Mouse (Mus musculus) embryonic facial prominence, embryonic 14.5 days (tissue): Measurements from ENCODE around the gene Dab1. TPM values are rescaled to one million over a fixed set of nuclear protein-coding genes. Genes with fewer than 3 reads are reported as not detected.

Source experiments
- ATAC-seq: fragments of 200-750 bp; cut with Nextera tagmentation; 2 replicates; pipeline ENCODE4 v1.8.0; 2017; ENCODE audit warnings: low read depth, moderate number of reproducible peaks, moderate TSS enrichment
- DNase-seq: peaks from one replicate; pipeline ENCODE4 v3.0.0-alpha.2; 2015; ENCODE audit warnings: low spot score
- H3K27ac ChIP-seq: fragments of 300-500 bp; sonication (generic); replicated peaks from 2 replicates; pipeline ENCODE4 v1.5.1; 2014; ENCODE audit warnings: low read depth, mild to moderate bottlenecking, low read length, moderate library complexity
- H3K27me3 ChIP-seq: fragments of 300-500 bp; sonication (generic); replicated peaks from 2 replicates; pipeline ENCODE4 v1.6.1; 2014; ENCODE audit warnings: low read length; ENCODE audit not compliant: control insufficient read depth, insufficient read depth
- H3K36me3 ChIP-seq: fragments of 300-500 bp; sonication (generic); 2 replicates; pipeline ENCODE4 v1.6.1; 2014; ENCODE audit warnings: low read length, mixed read lengths; ENCODE audit not compliant: control insufficient read depth, insufficient read depth
- H3K4me1 ChIP-seq: fragments of 300-500 bp; sonication (generic); 2 replicates; pipeline ENCODE4 v1.6.1; 2014; ENCODE audit warnings: antibody characterized with exemption, low read length; ENCODE audit not compliant: control insufficient read depth, insufficient read depth
- H3K4me2 ChIP-seq: fragments of 300-500 bp; sonication (generic); 2 replicates; pipeline ENCODE4 v1.6.1; 2014; ENCODE audit warnings: low read depth, mild to moderate bottlenecking, low read length, moderate library complexity, mixed read lengths
- H3K4me3 ChIP-seq: fragments of 300-500 bp; sonication (generic); 2 replicates; pipeline ENCODE4 v1.5.1; 2014; ENCODE audit warnings: low read depth, mild to moderate bottlenecking, low read length
- H3K9ac ChIP-seq: fragments of 300-500 bp; sonication (generic); 2 replicates; pipeline ENCODE4 v1.6.1; 2014; ENCODE audit warnings: low read depth, mild to moderate bottlenecking, low read length, moderate library complexity, mixed read lengths
- H3K9me3 ChIP-seq: fragments of 300-500 bp; sonication (generic); 2 replicates; pipeline ENCODE4 v1.6.1; 2016; ENCODE audit warnings: low read length; ENCODE audit not compliant: control insufficient read depth
- WGBS: fragments of 180-500 bp; shearing (Covaris S2); extraction: QIAGEN DNeasy Blood & Tissue Kit; methylation state at CpG from one replicate; pipeline ENCODE4 v1.1.7; 2014; 5-methylcytosine and 5-hydroxymethylcytosine counted together
- polyA plus RNA-seq: library from polyadenylated mRNA; unstranded; fragments of >200 nt; fragmentation: Nextera tagmentation; extraction: Ambion mirVana; gene quantifications from 2 replicates; pipeline ENCODE4 v1.2.1, GENCODE M21; 2014

Gene Dab1
- polyA plus RNA-seq, 1 experiment from 2014 or later, result 7.5 TPM

DNA sequence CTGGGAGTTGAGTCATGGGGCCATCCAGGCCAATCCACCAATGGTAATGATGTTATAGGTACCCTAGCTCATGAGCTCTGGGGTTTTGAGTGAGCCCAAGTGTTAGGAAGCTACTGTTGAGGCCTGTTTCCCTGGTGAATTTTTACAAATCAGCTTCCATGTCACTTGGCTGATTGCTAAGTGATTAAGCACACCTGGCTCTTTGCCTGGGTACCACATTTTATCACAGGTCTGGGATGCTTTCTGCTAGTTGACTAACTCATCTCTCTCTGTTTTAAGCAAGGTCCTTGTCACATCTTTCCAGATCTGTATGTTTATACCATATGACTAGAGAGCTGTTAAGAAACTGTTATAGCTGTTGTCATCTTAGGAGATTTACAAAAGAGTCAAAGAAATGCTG, 1051.6 kb downstream of the Dab1 start:
- DNase-seq (no peak), ATAC-seq (no peak)
- no peak overlapping the region for H3K4me3 ChIP-seq
- no peak overlapping the region for H3K4me2 ChIP-seq
- H3K4me1 ChIP-seq, result no peaks in the 10 kb centered on the region
- no peaks in the 10 kb centered on the region for H3K36me3 ChIP-seq
- H3K9ac ChIP-seq, result no peak overlapping the region
- no peak overlapping the region for H3K27ac ChIP-seq
- no peaks in the 10 kb centered on the region for H3K27me3 ChIP-seq
- H3K9me3 ChIP-seq, result no peaks in the 10 kb centered on the region

DNA sequence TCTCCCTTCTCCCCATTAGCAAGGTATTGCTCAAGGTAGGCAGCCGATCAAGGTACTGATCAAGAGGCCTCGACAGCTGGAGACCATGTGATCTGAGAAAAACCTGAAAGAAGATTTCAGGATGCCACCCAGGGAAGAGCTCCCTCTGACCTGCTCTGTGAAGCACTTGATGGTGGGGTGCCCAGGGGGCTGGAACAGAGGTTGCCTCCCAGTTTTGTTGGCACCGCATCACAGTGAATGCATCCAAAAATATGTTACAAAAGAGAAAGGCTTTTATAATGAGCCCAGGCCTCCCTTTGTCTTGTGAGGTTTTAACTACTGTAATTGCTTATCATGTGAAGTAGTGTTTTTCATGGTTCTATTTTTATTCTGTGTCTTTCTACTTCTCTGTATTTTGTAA, 1054.2 kb downstream of the Dab1 start:
- ATAC-seq, result no peak

DNA sequence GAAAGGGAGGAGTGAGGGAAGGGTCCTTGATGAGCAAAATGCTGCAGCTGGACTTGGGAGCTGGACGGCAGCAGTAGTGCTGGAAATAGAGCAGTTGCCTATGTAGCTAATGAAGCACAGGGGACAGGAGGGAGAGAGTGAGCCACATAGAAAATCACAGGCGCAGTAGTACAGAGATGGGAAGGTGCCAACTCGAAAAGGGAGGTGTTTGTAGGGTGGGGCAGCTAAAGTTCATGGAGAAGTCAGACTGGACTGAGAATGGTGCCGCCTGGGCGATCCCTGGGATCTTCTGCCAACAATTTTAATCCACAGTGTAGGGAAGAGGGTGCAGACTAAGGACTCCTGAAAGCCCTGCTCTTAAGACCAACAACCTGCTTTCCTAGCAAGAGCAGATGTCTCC, 1055.5 kb downstream of the Dab1 start:
- no peak overlapping the region for H3K4me2 ChIP-seq
- no peaks in the 10 kb centered on the region for H3K36me3 ChIP-seq
- no peak overlapping the region for H3K4me3 ChIP-seq
- DNase-seq (no peak), ATAC-seq (no peak)
- H3K9ac ChIP-seq, result no peak overlapping the region
- WGBS, result 87% methylated on average over 5 of the region's 5 CpGs
- no peak overlapping the region for H3K27ac ChIP-seq
- H3K4me1 ChIP-seq, result no peaks in the 10 kb centered on the region
- H3K9me3 ChIP-seq, result no peaks in the 10 kb centered on the region
- no peaks in the 10 kb centered on the region for H3K27me3 ChIP-seq

More for the DNA sequence above, 1054.2 kb downstream of the Dab1 start:
- no peak overlapping the region for H3K4me3 ChIP-seq
- H3K9me3 ChIP-seq, result no peaks in the 10 kb centered on the region
- H3K27me3 ChIP-seq, result no peaks in the 10 kb centered on the region
- no peak for DNase-seq
- H3K4me2 ChIP-seq, result no peak overlapping the region
- no peak overlapping the region for H3K27ac ChIP-seq
- no peaks in the 10 kb centered on the region for H3K36me3 ChIP-seq
- no peak overlapping the region for H3K9ac ChIP-seq
- 82% methylated on average over 3 of the region's 3 CpGs for WGBS
- H3K4me1 ChIP-seq, result no peaks in the 10 kb centered on the region

DNA sequence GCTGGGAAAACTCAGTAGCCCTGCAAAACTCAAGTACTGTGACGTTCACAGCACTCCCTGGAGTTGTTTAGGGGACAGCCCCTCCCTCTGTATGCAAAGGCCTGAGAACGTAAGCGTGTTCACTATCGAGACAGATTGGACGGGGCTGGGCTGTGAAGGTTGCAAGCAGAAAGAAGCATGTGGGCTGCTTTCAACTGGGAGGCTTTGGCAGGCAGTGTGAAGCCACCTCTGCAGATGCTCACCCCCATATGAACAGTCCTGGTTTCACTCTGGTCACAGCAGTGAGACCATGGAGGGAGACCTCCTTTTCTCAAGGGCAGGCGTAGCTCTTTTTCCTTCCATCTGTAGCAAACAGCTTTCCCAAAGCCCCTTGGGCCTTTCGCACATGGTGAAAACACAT, 1059.1 kb downstream of the Dab1 start:
- no peak overlapping the region for H3K27ac ChIP-seq
- DNase-seq (no peak), ATAC-seq (no peak)
- H3K4me3 ChIP-seq, result no peak overlapping the region
- H3K9ac ChIP-seq, result no peak overlapping the region
- H3K4me2 ChIP-seq, result no peak overlapping the region
- no peaks in the 10 kb centered on the region for H3K9me3 ChIP-seq
- WGBS, result 81% methylated on average over 7 of the region's 7 CpGs
- H3K36me3 ChIP-seq, result no peaks in the 10 kb centered on the region
- H3K4me1 ChIP-seq, result no peaks in the 10 kb centered on the region
- H3K27me3 ChIP-seq, result no peaks in the 10 kb centered on the region

DNA sequence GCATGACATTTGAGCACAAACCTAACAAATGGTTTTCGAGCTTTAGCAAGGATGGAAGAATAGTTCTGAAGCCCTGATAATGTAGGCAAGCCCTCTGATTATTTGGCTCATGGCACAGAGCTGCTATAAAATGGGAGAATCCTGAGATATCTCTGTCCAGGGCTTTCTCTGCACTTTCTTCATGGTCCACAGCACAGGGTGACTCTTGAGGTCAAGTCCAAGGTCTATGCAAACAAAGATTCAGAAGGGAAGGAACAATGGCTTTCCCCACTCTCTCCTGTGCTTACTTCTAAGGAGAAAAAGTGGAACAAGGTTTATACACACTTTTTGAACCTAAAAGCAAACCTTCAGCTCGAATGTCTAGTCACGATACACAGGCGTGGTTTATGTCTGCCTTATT, 1061.3 kb downstream of the Dab1 start:
- DNase-seq (no peak), ATAC-seq (no peak)
- Histone ChIP-seq H3K4me1 (no peaks in the 10 kb centered on the region), H3K27ac (no peak overlapping the region), H3K4me2 (no peak overlapping the region), H3K27me3 (no peaks in the 10 kb centered on the region), H3K9me3 (no peaks in the 10 kb centered on the region), H3K4me3 (no peak overlapping the region), H3K36me3 (no peaks in the 10 kb centered on the region), H3K9ac (no peak overlapping the region)
- WGBS, result 81% methylated on average over 4 of the region's 4 CpGs

DNA sequence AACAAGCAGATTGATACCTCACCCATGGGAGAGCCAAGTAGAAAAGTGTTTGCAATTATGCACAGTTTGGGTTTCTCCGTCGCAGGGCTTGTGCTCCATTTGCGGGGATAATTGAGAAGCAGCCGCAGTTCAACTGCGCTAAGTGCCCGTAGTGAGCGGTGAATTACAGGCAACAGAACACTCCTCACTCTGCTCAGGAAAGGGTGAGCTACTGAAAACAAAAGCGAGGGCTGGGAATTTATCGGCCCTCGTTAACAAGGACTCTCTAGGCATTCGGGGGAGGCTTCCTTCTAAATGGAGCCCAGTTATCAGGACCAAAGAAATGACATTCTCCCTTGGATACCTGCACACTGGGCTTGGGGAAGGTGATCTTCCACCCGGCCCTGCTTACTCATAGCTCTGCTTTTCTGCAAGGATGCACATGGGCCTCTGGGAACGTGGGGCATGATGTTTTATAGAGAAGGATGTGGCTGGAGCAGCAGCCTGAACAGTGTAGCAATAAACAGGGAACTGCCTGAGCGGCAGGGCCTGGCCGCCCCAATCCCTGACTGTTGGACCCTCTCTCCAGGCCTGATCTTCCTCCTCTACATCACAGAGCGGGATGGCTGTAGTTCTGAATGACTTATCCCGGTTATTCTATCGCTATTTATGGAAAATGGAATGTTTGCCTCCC, 1067.1 kb downstream of the Dab1 start:
- Histone ChIP-seq H3K4me2 (no peak overlapping the region), H3K36me3 (no peaks in the 10 kb centered on the region), H3K9me3 (no peaks in the 10 kb centered on the region), H3K27ac (no peak overlapping the region), H3K27me3 (no peaks in the 10 kb centered on the region), H3K9ac (no peak overlapping the region), H3K4me1 (peaks cover 5% of the 10 kb centered on the region; the same call in 1 of the 2 replicates), H3K4me3 (no peak overlapping the region)
- ATAC-seq (no peak), DNase-seq (peak; percentile 16)
- 53% methylated on average over 18 of the region's 18 CpGs for WGBS

DNA sequence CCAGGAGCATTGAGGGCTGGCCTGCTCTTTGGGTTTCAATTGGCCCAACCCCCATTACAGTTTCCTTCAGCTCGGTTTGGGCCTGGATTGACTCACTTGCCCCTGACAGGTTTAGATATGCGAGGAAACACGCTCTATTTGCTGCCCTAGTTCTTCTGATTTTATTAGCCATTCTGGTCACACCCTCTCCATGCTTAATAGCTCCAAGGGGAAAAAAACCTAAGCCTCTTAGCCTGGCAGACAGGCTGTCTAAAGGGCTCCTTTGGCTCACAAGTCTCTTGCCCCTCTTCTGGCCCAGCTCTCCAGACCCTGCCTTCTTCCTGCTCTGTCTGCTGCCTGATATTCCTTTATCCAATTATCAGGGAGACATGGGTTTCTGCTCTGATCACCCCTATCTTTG, 1069.9 kb downstream of the Dab1 start:
- Histone ChIP-seq H3K4me3 (no peak overlapping the region), H3K4me1 (peaks cover 5% of the 10 kb centered on the region; the same call in 1 of the 2 replicates), H3K4me2 (no peak overlapping the region), H3K36me3 (no peaks in the 10 kb centered on the region), H3K9ac (no peak overlapping the region), H3K27ac (no peak overlapping the region), H3K9me3 (no peaks in the 10 kb centered on the region), H3K27me3 (no peaks in the 10 kb centered on the region)
- DNase-seq, result peak; percentile 6
- no peak for ATAC-seq
- WGBS, result 38% methylated on average over 3 of the region's 3 CpGs

DNA sequence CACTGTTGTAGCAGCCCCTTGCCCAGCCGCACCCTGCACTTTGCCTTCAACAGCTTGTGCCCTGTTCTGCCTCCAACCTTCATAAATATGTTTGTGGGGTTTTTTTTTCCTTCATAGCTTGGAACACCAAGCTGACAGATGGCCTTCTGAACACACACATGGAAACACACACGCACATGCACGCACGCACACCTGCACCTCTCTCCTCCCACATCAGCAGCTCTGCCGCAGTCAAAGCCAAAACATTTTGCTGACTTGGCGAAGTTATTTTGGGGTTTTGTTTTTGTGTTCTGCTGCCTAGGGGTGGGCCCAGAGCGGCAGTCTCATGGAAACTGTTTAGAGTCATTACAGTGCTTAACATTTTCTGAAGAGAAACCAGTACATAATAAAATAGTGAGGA, 1071.9 kb downstream of the Dab1 start:
- no peak for ATAC-seq
- Histone ChIP-seq H3K4me1 (peaks cover 4% of the 10 kb centered on the region; the same call in 1 of the 2 replicates), H3K4me2 (no peak overlapping the region), H3K9me3 (no peaks in the 10 kb centered on the region), H3K27me3 (no peaks in the 10 kb centered on the region), H3K9ac (no peak overlapping the region), H3K27ac (no peak overlapping the region), H3K4me3 (no peak overlapping the region), H3K36me3 (no peaks in the 10 kb centered on the region)
- WGBS, result 74% methylated on average over 7 of the region's 7 CpGs
- DNase-seq, result no peak

DNA sequence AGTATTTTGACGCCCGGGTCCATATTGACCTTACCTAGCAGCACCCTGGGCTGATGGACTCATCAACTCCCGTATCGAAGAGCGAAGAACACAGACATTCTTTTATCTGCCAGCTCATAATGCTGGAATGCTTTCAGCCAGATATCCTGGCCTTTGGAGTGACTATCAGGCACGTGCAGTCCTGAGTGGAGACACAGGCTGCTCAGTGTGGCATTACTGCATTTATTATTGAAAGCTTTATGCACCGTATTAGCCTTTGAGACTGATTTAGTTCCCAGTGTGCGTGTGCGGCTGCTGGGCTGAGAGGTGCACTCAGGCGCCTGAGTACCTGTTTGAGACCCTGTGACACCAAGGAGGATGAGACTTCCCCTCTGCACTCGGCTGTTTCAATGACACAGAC, 1075.0 kb downstream of the Dab1 start:
- Histone ChIP-seq H3K4me2 (no peak overlapping the region), H3K9ac (no peak overlapping the region), H3K4me3 (no peak overlapping the region), H3K9me3 (no peaks in the 10 kb centered on the region), H3K27me3 (no peaks in the 10 kb centered on the region), H3K27ac (no peak overlapping the region), H3K36me3 (no peaks in the 10 kb centered on the region), H3K4me1 (no peaks in the 10 kb centered on the region)
- no peak for DNase-seq
- 80% methylated on average over 11 of the region's 11 CpGs for WGBS
- no peak for ATAC-seq
